Mouse (Mus musculus): ENCODE results near the gene Zfp760. TPM values are rescaled to one million over a fixed set of nuclear protein-coding genes. Genes with fewer than 3 reads are reported as not detected.

Zfp760 gene
- polyA plus RNA-seq, 1 experiment from 2014 or later: 2.7 TPM

DNA sequence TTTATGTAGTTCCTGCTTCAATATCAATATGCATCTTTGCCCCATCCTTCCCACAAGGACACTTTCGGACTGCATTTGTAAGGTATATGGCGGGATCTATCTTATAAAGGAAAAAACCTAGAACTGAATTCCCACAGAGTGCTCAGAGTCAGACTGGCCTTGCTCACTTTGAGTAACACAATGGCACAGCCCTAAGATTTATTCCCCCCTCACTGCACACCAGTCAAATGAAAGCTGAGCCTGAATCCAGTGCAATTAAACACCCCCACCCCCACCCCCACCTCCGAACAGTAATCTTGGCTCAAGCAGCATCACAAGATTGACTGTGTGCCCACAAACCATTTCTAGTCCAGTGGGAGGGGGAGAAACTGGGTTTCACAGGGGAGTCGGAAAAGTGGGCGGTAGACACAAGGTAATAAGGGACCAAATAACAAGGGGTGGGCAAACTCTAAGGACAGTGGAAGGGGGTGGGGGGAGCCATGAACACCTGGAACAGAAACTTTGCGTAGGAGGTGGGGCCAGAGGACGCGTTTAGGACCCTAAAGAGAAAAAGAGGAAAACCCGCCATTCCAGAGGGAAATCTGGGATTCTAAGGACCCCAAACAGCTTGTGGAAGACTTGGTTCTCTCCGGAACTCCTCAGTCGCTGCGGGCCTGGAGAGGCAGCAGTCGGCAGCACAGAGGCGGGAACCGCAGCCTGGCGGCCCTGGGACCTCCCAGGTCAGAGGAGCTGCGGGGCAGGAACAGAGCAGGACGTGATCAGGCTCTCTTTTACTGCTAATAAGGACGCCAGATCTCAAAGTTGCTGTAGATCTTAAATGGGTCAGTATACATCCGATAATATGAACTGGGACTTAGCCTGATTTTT is 46.0 kb downstream of the Zfp760 start:
- no peaks in the 10 kb centered on the region for H3K79me2 ChIP-seq (ENCODE audit: inconsistent target)
- WGBS (ENCODE audit: missing documents): 21% methylated on average over 19 of the region's 20 CpGs
- no peak overlapping the region for H3K27ac ChIP-seq
- no peak overlapping the region for H3K4me3 ChIP-seq (ENCODE audit: inconsistent target)
- no peaks in the 10 kb centered on the region for H3K36me3 ChIP-seq (ENCODE audit: inconsistent target)

DNA sequence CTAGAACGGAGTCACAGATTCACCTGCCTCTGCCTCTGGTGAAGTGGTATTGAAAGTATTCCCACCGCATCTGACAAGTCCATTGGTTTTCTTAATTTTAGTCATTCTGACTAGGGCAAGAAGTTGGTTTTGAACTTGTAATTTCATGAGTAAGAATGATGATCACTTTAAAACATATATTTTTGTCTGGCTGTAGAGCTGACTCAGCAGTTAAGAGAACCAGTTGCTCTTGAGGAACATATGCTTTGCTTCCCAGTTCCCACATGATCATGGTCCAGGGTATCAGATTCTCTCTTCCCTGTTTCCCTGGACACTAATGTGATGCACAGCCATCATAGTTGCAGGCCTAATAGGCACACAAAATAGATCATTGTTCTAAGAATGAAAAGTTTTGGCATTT is 62.8 kb downstream of the Zfp760 start:
- WGBS (ENCODE audit: missing documents): 100% methylated on average over 2 of the region's 2 CpGs
- Histone ChIP-seq H3K4me3 (ENCODE audit: inconsistent target) (no peak overlapping the region), H3K79me2 (ENCODE audit: inconsistent target) (no peaks in the 10 kb centered on the region), H3K27ac (no peak overlapping the region), H3K36me3 (ENCODE audit: inconsistent target) (no peaks in the 10 kb centered on the region)

Other genes starting within 250 kb of the Zfp760 start
- 5.6 to 11.7 TPM (median 10.3 TPM) in 3 replicates for gene Zfp53, start 218.7 kb upstream of the Zfp760 start, polyA plus RNA-seq (2018)
- gene Zfp52, start 172.2 kb upstream of the Zfp760 start, polyA plus RNA-seq (2018): 11.0 to 21.1 TPM (median 13.0 TPM) in 3 replicates
- 5.0 to 9.7 TPM (median 7.9 TPM) in 3 replicates for gene Zfp948, start 140.7 kb upstream of the Zfp760 start, polyA plus RNA-seq (2018)
- gene Zfp983, start 57.1 kb upstream of the Zfp760 start, polyA plus RNA-seq (2018): 2.1 to 4.0 TPM (median 2.2 TPM) in 3 replicates
- gene Gm10226, start 15.9 kb upstream of the Zfp760 start, polyA plus RNA-seq (2018): 7.3 to 39.8 TPM in 2 of 3 replicates, not detected in the other
- gene Zfp229, start 23.1 kb downstream of the Zfp760 start, polyA plus RNA-seq (2018): 1.2 to 3.1 TPM (median 2.6 TPM) in 3 replicates
- 0.27 to 1.2 TPM (median 0.48 TPM) in 3 replicates for gene Zfp820, start 138.0 kb downstream of the Zfp760 start, polyA plus RNA-seq (2018)
- gene Zfp995, start 202.2 kb downstream of the Zfp760 start, polyA plus RNA-seq (2018): 5.2 to 14.3 TPM (median 5.4 TPM) in 3 replicates